Mouse (Mus musculus) embryonic fibroblast, embryonic 13.5 days (primary cell): ENCODE results near the gene Rad51d.

Experiments used
- CTCF ChIP-seq: IDR thresholded peaks from 2 replicates; pipeline ENCODE4 v1.5.1; 2011; ENCODE audit warnings: mild to moderate bottlenecking, control low read depth, low read length, moderate library complexity, borderline replicate concordance; ENCODE audit not compliant: insufficient read depth
- POLR2A ChIP-seq: IDR thresholded peaks from 2 replicates; pipeline ENCODE4 v1.6.1; 2011; ENCODE audit warnings: low read depth, mild to moderate bottlenecking, control low read depth, low read length, moderate library complexity

DNA sequence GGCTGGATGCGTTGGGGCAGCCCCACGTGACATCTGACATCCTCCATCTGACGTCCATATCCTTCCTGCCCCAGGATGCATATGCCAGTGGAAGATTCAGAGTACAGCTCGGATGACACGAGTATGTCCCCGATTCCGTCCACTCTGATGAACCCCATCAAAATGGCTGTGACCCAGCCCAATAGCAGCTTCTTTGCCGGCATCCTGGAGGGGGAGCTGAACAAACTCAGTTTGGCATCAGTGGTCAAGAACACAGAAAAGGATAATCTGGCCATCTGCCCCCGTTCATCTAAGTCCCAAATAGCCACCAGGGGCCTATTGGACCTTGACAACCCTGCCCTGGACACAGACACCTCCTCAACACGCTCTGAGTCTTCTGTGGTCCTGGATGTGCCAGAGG is 7.1 kb upstream of the Rad51d start:
- no peak for TF ChIP-seq POLR2A
- TF ChIP-seq CTCF, result no peak
